In the genomic region with DNA sequence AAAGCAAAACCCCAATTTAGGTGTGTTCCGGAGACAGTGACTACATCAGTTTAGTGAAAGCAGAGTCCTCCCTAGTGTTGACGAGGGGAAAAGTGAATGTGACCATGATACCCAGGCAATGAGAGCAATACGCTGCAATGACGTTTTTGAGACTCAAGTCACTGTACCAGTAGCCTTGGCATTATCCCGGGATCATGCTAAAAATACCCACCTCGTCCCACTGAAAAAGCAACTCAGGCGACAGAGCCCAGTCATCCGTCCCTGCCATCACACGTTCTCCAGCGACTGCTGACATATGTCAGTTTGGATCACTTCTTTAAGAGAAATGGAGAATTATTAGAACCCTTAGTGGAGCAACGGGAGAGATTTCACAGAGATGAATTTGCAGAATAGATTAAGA, we compare ENCODE assay signal across 15 mouse cellular contexts.
"Had no signal": no experiment of that assay in that cellular context is flagged by ENCODE, and none has a peak within 500 bp of the region (broad histone marks: within the 10 kb centered on the region; RNA-seq: fewer than 3 reads in every experiment).

No protein-coding gene starts in this region.

- H3K9ac ChIP-seq: limb, embryonic 13.5 days; lung, embryonic 14.5 days; neural tube, embryonic 15.5 days had no signal

- H3K4me2 ChIP-seq: limb, embryonic 13.5 days; lung, embryonic 14.5 days; neural tube, embryonic 15.5 days had no signal

- H3K36me3 ChIP-seq: midbrain, embryonic 10.5 days; neural tube, embryonic 15.5 days had no signal

- H3K27ac ChIP-seq: layer of hippocampus, adult 2 months; limb, embryonic 13.5 days; midbrain, embryonic 10.5 days; neural tube, embryonic 15.5 days; stomach, postnatal 0 days had no signal

- H3K27me3 ChIP-seq: limb, embryonic 13.5 days; neural tube, embryonic 15.5 days had no signal

- H3K4me1 ChIP-seq: neural tube, embryonic 15.5 days had no signal

- H3K4me3 ChIP-seq: layer of hippocampus, adult 2 months; limb, embryonic 13.5 days; midbrain, embryonic 10.5 days; myocyte; neural tube, embryonic 15.5 days had no signal

- DNase-seq: kidney, postnatal 10 days; kidney, postnatal 4 days; left cerebral cortex, postnatal 4 days; lung, embryonic 14.5 days; lung, postnatal 10 days; lung, postnatal 4 days; midbrain, embryonic 14.5 days; right cerebral cortex, adult 18-20 months; right cerebral cortex, postnatal 25 days had no signal

- H3K9me3 ChIP-seq: limb, embryonic 13.5 days; midbrain, embryonic 10.5 days; neural tube, embryonic 15.5 days had no signal
